Mouse (Mus musculus) myocyte (in vitro differentiated cells): ENCODE results near the gene Epb41l3. TPM values are rescaled to one million over a fixed set of nuclear protein-coding genes. Genes with fewer than 3 reads are reported as not detected.

Experiments used
- H3K27me3 ChIP-seq: one replicate; pipeline ENCODE4 v1.6.1; 2011; ENCODE audit not compliant: control insufficient read depth, insufficient read depth, insufficient read length
- H3K36me3 ChIP-seq: one replicate; pipeline ENCODE4 v1.6.1; 2011; ENCODE audit not compliant: control insufficient read depth, insufficient read depth
- H3K4me2 ChIP-seq: one replicate; pipeline ENCODE4 v1.6.1; 2011; ENCODE audit warnings: low read depth, control low read depth
- H3K4me3 ChIP-seq: one replicate; pipeline ENCODE4 v1.5.1; 2011; ENCODE audit warnings: mild to moderate bottlenecking, control low read depth, moderate library complexity
- H3K79me2 ChIP-seq: one replicate; pipeline ENCODE4 v1.6.1; 2011; ENCODE audit not compliant: control insufficient read depth, insufficient read depth
- H3ac ChIP-seq: one replicate; pipeline ENCODE4 v1.6.1; 2011; ENCODE audit not compliant: control insufficient read depth, insufficient read length
- CEBPB ChIP-seq: IDR thresholded peaks from 2 replicates; pipeline ENCODE4 v1.6.1; 2011; ENCODE audit warnings: mild to moderate bottlenecking, moderate library complexity; ENCODE audit not compliant: poor library complexity, insufficient read depth, severe bottlenecking
- E2F4 ChIP-seq: IDR thresholded peaks from one replicate; pipeline ENCODE4 v1.6.1; 2011; ENCODE audit warnings: mild to moderate bottlenecking, control low read depth, moderate library complexity; ENCODE audit not compliant: insufficient read depth
- MAX ChIP-seq: IDR thresholded peaks from one replicate; pipeline ENCODE4 v1.6.1; 2011; ENCODE audit warnings: low read depth, mild to moderate bottlenecking, control low read depth
- MYOD1 ChIP-seq, 3 experiments: IDR thresholded peaks; one replicate each; pipeline ENCODE4 v1.6.1; 2011; ENCODE audit warnings: control low read depth in 2 of 3, low read depth in 2 of 3, mild to moderate bottlenecking in 2 of 3, moderate library complexity in 1 of 3; ENCODE audit not compliant: insufficient read length in 2 of 3, control insufficient read depth in 1 of 3
- MYOG ChIP-seq, 3 experiments: IDR thresholded peaks; one replicate each; pipeline ENCODE4 v1.6.1; 2011; ENCODE audit warnings: control low read depth in 2 of 3, low read depth in 2 of 3, mild to moderate bottlenecking in 2 of 3; ENCODE audit not compliant: insufficient read length in 2 of 3, control insufficient read depth in 1 of 3, insufficient read depth in 1 of 3
- POLR2A ChIP-seq: IDR thresholded peaks from one replicate; pipeline ENCODE4 v1.6.1; 2011; ENCODE audit warnings: low read depth, mild to moderate bottlenecking, control low read depth, moderate library complexity; ENCODE audit not compliant: insufficient read length
- POLR2AphosphoS2 ChIP-seq: IDR thresholded peaks from one replicate; pipeline ENCODE4 v1.6.1; 2011; ENCODE audit warnings: low read depth, control low read depth; ENCODE audit not compliant: insufficient read length
- REST ChIP-seq: IDR thresholded peaks from one replicate; pipeline ENCODE4 v1.6.1; 2011; ENCODE audit warnings: mild to moderate bottlenecking, control low read depth, moderate library complexity; ENCODE audit not compliant: insufficient read depth, insufficient read length
- SRF ChIP-seq: IDR thresholded peaks from one replicate; pipeline ENCODE4 v1.6.1; 2011; ENCODE audit warnings: low read depth; ENCODE audit not compliant: control insufficient read depth, insufficient read length
- TCF12 ChIP-seq: IDR thresholded peaks from one replicate; pipeline ENCODE4 v1.6.1; 2011; ENCODE audit warnings: mild to moderate bottlenecking, control low read depth; ENCODE audit not compliant: poor library complexity, insufficient read depth, severe bottlenecking
- TCF3 ChIP-seq: IDR thresholded peaks from one replicate; pipeline ENCODE4 v1.6.1; 2011; ENCODE audit warnings: low read depth, control low read depth; ENCODE audit not compliant: insufficient read length
- USF1 ChIP-seq: IDR thresholded peaks from one replicate; pipeline ENCODE4 v1.6.1; 2011; ENCODE audit warnings: low read depth, mild to moderate bottlenecking, control low read depth, moderate library complexity
- polyA plus RNA-seq: library from polyadenylated mRNA; unstranded; fragments of >200 nt; fragmentation: generic; extraction: Trizol; gene quantifications from one replicate; pipeline ENCODE4 v1.2.1, GENCODE M21; 2012; ENCODE audit warnings: missing spikeins

The Epb41l3 gene
- polyA plus RNA-seq, 1 experiment, result 19.5 TPM

DNA sequence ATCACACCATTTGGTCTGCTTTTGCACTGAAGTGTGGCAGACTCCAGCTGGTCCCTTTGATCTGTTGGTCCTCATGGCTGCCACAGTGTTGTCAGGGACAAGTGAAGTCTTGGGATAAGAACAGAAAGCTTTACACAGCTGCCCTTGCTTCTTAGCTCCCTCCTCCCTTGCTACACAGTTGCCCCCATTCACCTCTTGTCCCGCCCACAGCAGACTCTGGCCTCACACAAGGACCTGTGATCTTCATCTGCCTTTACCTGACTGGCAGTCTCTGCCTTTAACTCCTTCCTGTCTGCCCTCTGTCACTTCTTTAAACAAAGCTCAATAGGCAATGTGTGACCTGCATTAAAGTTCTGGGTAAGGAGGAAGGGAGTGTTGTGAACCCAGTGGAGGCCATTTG is 123.3 kb downstream of the Epb41l3 start:
- Histone ChIP-seq H3K4me3 (no peak overlapping the region), H3K36me3 (no peaks in the 10 kb centered on the region), H3ac (no peak overlapping the region), H3K27me3 (no peaks in the 10 kb centered on the region), H3K4me2 (no peak overlapping the region), H3K79me2 (peaks cover 17% of the 10 kb centered on the region)
- TF ChIP-seq TCF12 (no peak), MAX (no peak), CEBPB (no peak), MYOG (IDR thresholded peaks at IDR 0.05; ENCODE audit: control insufficient read depth in 1 of 3, insufficient read depth in 1 of 3, insufficient read length in 2 of 3, low read depth in 2 of 3) (peak in 1 of 3 experiments; percentile 7), E2F4 (no peak), MYOD1 (IDR thresholded peaks at IDR 0.05; ENCODE audit: control insufficient read depth in 1 of 3, insufficient read length in 2 of 3, low read depth in 2 of 3) (no peak), REST (no peak), USF1 (no peak), POLR2A (no peak)

DNA sequence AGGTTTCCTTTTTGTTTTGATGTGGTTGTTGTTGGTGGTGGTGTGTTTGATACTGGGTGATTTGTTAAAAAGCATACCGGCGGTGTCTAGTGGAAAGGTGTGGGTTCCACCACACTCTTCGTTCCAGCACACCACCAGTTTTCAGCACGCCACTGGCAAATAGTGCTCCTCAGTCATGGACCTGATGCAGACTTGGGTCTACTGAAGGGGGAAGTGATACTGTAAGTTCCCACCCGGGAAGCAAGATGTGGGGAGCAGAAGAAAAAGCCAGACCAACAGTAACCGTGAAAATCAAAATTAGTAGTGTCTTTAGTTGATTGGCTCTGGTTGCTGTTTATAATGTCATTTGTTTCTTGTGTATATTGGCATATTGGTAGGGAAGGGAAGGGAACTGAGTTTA is 124.3 kb downstream of the Epb41l3 start:
- peaks cover 20% of the 10 kb centered on the region for H3K79me2 ChIP-seq
- H3K27me3 ChIP-seq, result no peaks in the 10 kb centered on the region
- no peak overlapping the region for H3K4me3 ChIP-seq
- H3K36me3 ChIP-seq, result no peaks in the 10 kb centered on the region
- TF ChIP-seq POLR2A (no peak), TCF12 (no peak), MYOG (IDR thresholded peaks at IDR 0.05; ENCODE audit: control insufficient read depth in 1 of 3, insufficient read depth in 1 of 3, insufficient read length in 2 of 3, low read depth in 2 of 3) (no peak), MYOD1 (IDR thresholded peaks at IDR 0.05; ENCODE audit: control insufficient read depth in 1 of 3, insufficient read length in 2 of 3, low read depth in 2 of 3) (no peak), E2F4 (no peak), POLR2AphosphoS2 (no peak), SRF (no peak), CEBPB (no peak), MAX (no peak), REST (no peak), USF1 (no peak), TCF3 (no peak)
- no peak overlapping the region for H3ac ChIP-seq
- no peak overlapping the region for H3K4me2 ChIP-seq

DNA sequence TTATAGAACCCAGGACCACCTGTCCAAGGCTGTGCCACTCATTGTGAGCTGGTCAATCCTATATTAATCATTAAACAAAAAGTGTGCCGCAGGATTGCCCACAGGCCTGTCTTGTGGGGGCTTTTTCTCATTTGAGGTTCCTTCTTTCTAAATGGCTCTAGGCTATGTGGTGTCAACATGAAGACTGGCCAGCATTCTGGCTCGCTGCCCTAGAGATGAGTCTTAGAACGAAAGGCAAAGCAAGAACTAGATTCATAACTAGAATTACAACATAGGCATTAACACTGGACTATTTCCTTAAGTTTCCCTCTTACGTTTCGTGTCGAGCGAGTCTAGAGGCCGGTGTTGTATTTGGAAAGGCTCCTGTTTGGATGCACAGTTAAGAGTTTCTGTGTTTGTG is 125.5 kb downstream of the Epb41l3 start:
- TF ChIP-seq TCF12, result no peak
- TF ChIP-seq SRF, result no peak
- no peak for TF ChIP-seq MAX
- TF ChIP-seq POLR2A, result no peak
- no peak for TF ChIP-seq E2F4
- no peak for TF ChIP-seq POLR2AphosphoS2
- TF ChIP-seq REST, result no peak
- no peak for TF ChIP-seq CEBPB
- no peak for TF ChIP-seq MYOG (IDR thresholded peaks at IDR 0.05; ENCODE audit: control insufficient read depth in 1 of 3, insufficient read depth in 1 of 3, insufficient read length in 2 of 3, low read depth in 2 of 3)
- TF ChIP-seq MYOD1 (IDR thresholded peaks at IDR 0.05; ENCODE audit: control insufficient read depth in 1 of 3, insufficient read length in 2 of 3, low read depth in 2 of 3), result no peak
- TF ChIP-seq TCF3, result no peak
- TF ChIP-seq USF1, result no peak
- Histone ChIP-seq H3K36me3 (no peaks in the 10 kb centered on the region), H3K4me2 (no peak overlapping the region), H3K4me3 (no peak overlapping the region), H3K27me3 (no peaks in the 10 kb centered on the region), H3ac (no peak overlapping the region), H3K79me2 (peaks cover 26% of the 10 kb centered on the region)

DNA sequence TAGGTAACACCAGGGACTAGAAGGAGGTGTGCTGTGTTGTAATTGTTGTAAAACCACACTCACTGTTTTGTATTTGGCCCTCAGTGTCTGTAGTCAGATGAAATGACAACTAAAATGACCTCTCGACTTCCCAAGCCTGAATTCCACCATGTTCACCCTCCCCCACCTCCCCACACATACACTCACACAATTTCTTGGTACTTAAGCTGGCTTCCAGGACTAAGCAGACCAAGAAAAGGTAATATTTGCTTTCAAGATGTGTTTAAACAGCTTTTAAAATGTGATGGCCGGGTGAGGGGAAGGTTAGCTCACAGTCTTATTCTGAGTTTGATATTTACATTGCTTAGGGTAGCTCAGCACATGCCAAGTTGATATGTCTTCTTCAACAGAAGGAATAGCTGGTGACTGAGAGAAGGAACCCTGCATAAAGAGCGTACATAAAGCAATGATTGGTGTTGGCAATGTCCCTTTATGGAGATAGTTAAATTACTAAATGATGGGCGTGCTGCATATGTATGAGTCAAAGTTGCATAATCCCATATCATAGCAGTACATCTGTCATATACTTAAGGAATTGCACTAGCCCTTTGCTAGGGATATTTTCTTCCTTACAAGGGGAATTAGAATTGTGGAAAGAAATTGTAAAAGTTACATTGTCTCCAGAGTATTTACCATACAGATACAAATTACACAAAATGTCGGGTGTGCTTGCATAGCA is 130.0 kb downstream of the Epb41l3 start:
- no peak overlapping the region for H3K4me2 ChIP-seq
- no peak overlapping the region for H3K4me3 ChIP-seq
- H3K36me3 ChIP-seq, result no peaks in the 10 kb centered on the region
- no peak overlapping the region for H3ac ChIP-seq
- no peaks in the 10 kb centered on the region for H3K27me3 ChIP-seq
- H3K79me2 ChIP-seq, result peaks cover 15% of the 10 kb centered on the region
- no peak for TF ChIP-seq TCF12
- TF ChIP-seq MAX, result no peak
- no peak for TF ChIP-seq CEBPB
- no peak for TF ChIP-seq SRF
- no peak for TF ChIP-seq E2F4
- no peak for TF ChIP-seq MYOD1 (IDR thresholded peaks at IDR 0.05; ENCODE audit: control insufficient read depth in 1 of 3, insufficient read length in 2 of 3, low read depth in 2 of 3)
- no peak for TF ChIP-seq TCF3
- TF ChIP-seq REST, result no peak
- TF ChIP-seq POLR2AphosphoS2, result no peak
- no peak for TF ChIP-seq POLR2A
